Mouse (Mus musculus): ENCODE data around the gene Rbks.

GRCm38 (mm10) chr5:31601162-31601722 lies 96.2 kb downstream of the Rbks start:
- TF ChIP-seq POLR2A (IDR thresholded peaks at IDR 0.05; ENCODE audit: insufficient read depth, low read length) (no peak), CTCF (IDR thresholded peaks at IDR 0.05; ENCODE audit: low read depth, low read length) (no peak), EP300 (IDR thresholded peaks at IDR 0.05; ENCODE audit: insufficient read depth, low read depth, low read length) (no peak)

Measured in ES-Bruce4 (cell line).